Mouse (Mus musculus) heart, embryonic 15.5 days (tissue): ENCODE measurements around the gene Abca17. TPM values are rescaled to one million over a fixed set of nuclear protein-coding genes. Genes with fewer than 3 reads are reported as not detected.

ENCODE experiments used
- ATAC-seq: fragments of 200-750 bp; cut with Nextera tagmentation; replicated peaks from 2 replicates; pipeline ENCODE4 v1.8.0; 2017; ENCODE audit warnings: low read depth, moderate TSS enrichment; ENCODE audit not compliant: insufficient number of reproducible peaks, insufficient read depth, low FRiP score
- H3K27ac ChIP-seq: fragments of 300-500 bp; sonication (generic); 2 replicates; pipeline ENCODE4 v1.5.1; 2015; ENCODE audit warnings: mild to moderate bottlenecking, inconsistent platforms
- H3K27me3 ChIP-seq: fragments of 300-500 bp; sonication (generic); 2 replicates; pipeline ENCODE4 v1.6.1; 2015; ENCODE audit warnings: inconsistent platforms
- H3K36me3 ChIP-seq: fragments of 300-500 bp; sonication (generic); 2 replicates; pipeline ENCODE4 v1.6.1; 2015; ENCODE audit warnings: mild to moderate bottlenecking, inconsistent platforms
- H3K4me1 ChIP-seq: fragments of 300-500 bp; sonication (generic); replicated peaks from 2 replicates; pipeline ENCODE4 v1.6.1; 2015; ENCODE audit warnings: inconsistent platforms
- H3K4me2 ChIP-seq: fragments of 300-500 bp; sonication (generic); 2 replicates; pipeline ENCODE4 v1.6.1; 2015; ENCODE audit warnings: inconsistent platforms, mild to moderate bottlenecking, moderate library complexity
- H3K4me3 ChIP-seq: fragments of 300-500 bp; sonication (generic); 2 replicates; pipeline ENCODE4 v1.5.1; 2015; ENCODE audit warnings: mild to moderate bottlenecking, inconsistent platforms
- H3K9ac ChIP-seq: fragments of 300-500 bp; sonication (generic); 2 replicates; pipeline ENCODE4 v1.6.1; 2015; ENCODE audit warnings: mild to moderate bottlenecking, inconsistent platforms
- H3K9me3 ChIP-seq: fragments of 300-500 bp; sonication (generic); replicated peaks from 2 replicates; pipeline ENCODE4 v1.6.1; 2016; ENCODE audit warnings: inconsistent platforms
- WGBS: fragments of 180-500 bp; shearing (Covaris S2); methylation state at CpG from one replicate; pipeline ENCODE4 v1.1.7; 2015; ENCODE audit warnings: mixed read lengths; 5-methylcytosine and 5-hydroxymethylcytosine counted together
- polyA plus RNA-seq: library from polyadenylated mRNA; unstranded; fragments of >200 nt; fragmentation: Nextera tagmentation; extraction: Ambion mirVana; gene quantifications from 2 replicates; pipeline ENCODE4 v1.2.1, GENCODE M21; 2015

Gene Abca17
- 0.10 TPM in 1 of 2 replicates, not detected in the other for polyA plus RNA-seq

DNA sequence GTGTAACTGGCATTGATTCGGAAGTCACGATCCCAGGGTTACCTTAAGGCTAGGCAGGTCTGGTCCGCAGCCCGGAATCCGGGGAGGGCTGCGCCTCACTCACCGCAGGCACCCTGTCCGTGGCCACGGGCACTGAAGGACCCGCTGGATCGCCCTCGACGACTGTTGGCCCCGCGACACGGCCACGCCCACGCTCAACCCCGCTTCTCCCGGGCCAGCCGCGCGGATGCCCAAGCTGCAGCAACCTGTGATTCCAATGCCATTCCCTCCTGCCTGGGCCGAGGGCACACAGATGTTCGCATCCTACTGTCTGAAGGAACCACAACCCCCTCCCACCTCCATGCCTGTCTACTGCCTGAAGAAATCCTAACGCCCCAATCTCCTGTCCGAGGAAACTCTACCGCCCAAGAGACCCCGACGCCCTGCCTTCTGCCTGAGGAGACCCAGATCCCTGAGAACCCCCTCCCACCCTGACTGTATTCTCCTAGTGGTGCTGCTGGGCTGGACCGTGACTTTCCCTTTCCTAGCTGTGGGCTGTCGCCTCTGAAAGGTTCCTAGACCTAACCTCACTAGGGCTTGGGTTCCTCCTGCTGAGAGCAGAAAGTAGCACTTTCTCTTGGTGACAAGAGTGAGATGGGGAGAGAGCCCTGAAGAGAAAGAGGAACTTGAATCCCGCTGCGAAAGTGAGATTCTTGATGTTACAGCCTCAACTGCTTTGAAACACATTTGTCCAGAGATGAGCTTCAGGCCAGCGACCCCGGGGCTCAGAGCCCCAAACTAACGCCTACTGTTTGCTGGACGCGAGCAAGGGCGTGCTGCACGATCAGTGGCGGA is at the start of gene Abca17:
TSS of gene Abca17 (minus strand) at position 143 of the 834 bp plus-strand sequence.
- H3K27ac ChIP-seq, result peak within 1 kb of the TSS; percentile 38; the same call in 1 of the 2 replicates
- H3K9ac ChIP-seq, result peak within 1 kb of the TSS; percentile 70
- H3K9me3 ChIP-seq, result no peaks in the 10 kb centered on the region
- H3K36me3 ChIP-seq, result no peaks in the 10 kb centered on the region
- H3K4me2 ChIP-seq, result peak within 1 kb of the TSS; percentile 98
- peak within 1 kb of the TSS; percentile 71 for H3K4me3 ChIP-seq
- ATAC-seq, result no peak
- WGBS, result 4% methylated on average over 42 of the region's 42 CpGs
- H3K27me3 ChIP-seq, result peaks cover 22% of the 10 kb centered on the region
- H3K4me1 ChIP-seq, result peaks cover 16% of the 10 kb centered on the region

DNA sequence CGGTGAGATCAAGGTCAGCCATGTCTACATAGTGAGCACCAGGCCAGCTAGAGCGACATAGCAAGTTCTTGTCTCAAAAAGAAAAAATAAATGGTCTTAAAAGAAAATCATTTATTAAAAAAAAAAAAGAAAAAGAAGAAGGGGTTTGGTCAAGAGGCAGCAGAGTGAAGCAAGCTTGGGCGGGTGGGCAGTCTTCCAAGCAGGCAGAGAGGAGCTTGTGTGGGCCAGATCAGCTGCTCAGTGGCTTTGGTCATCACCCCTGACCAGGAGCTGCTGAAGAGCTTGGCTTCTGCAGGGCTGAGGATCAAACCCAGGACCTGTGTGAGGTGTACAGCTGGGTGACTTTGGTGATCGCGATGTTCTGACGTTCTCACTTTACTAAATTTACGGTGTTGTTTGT is 43.6 kb upstream of the Abca17 start:
- WGBS, result 81% methylated on average over 7 of the region's 7 CpGs
- H3K9ac ChIP-seq, result no peak overlapping the region
- no peak for ATAC-seq
- no peak overlapping the region for H3K27ac ChIP-seq
- no peaks in the 10 kb centered on the region for H3K27me3 ChIP-seq
- no peaks in the 10 kb centered on the region for H3K4me1 ChIP-seq
- no peak overlapping the region for H3K4me2 ChIP-seq
- no peak overlapping the region for H3K4me3 ChIP-seq
- H3K36me3 ChIP-seq, result peaks cover 5% of the 10 kb centered on the region
- H3K9me3 ChIP-seq, result no peaks in the 10 kb centered on the region

DNA sequence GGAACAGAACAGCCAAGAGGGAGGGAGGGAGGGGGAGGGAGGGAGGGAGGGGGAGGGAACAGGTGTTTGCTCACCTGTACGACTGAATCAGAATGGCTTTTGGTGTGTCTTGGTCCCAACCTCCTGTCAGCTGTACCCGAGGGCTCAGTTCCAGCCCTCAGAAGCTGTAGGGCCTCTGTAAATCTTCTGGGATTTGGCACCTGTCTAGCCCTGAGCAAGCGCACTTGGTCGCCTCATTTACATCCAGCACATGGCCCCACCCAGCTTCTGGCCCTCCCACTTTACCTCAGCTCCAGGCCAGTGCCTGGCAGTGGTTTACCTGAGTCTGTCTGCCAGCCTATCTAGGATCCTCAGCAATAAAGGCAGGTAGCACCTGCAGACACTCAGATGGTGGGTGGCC is 42.7 kb upstream of the Abca17 start:
- H3K9me3 ChIP-seq, result no peaks in the 10 kb centered on the region
- 40% methylated on average over 4 of the region's 4 CpGs for WGBS
- ATAC-seq, result no peak
- no peak overlapping the region for H3K9ac ChIP-seq
- H3K4me3 ChIP-seq, result no peak overlapping the region
- no peaks in the 10 kb centered on the region for H3K4me1 ChIP-seq
- no peak overlapping the region for H3K27ac ChIP-seq
- H3K4me2 ChIP-seq, result no peak overlapping the region
- no peaks in the 10 kb centered on the region for H3K27me3 ChIP-seq
- H3K36me3 ChIP-seq, result peaks cover 5% of the 10 kb centered on the region; the same call in 1 of the 2 replicates

DNA sequence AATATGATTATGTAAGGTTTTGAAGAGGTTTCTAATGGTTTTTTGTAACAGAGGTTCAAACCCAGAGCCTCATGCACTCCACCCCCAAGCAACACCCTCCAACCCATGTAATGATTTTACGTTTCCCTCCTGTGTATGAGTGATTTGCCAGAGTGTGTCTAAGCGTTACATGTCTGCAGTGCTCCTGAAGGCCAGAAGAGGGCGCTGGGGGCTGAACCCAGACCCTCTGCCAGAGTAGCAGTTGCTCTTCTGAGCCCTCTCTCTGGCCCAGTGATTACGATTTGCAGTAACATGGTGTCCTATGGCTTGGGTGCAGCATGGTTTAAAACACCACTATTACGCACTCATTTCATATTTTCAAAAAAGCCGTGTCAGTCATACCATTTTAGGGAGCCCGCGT is 40.3 kb upstream of the Abca17 start:
- Histone ChIP-seq H3K4me1 (no peaks in the 10 kb centered on the region), H3K36me3 (peaks cover 18% of the 10 kb centered on the region; the same call in 1 of the 2 replicates), H3K9me3 (no peaks in the 10 kb centered on the region), H3K4me2 (no peak overlapping the region), H3K27me3 (no peaks in the 10 kb centered on the region), H3K27ac (no peak overlapping the region), H3K4me3 (no peak overlapping the region), H3K9ac (no peak overlapping the region)
- WGBS, result 68% methylated on average over 8 of the region's 8 CpGs
- ATAC-seq, result no peak

DNA sequence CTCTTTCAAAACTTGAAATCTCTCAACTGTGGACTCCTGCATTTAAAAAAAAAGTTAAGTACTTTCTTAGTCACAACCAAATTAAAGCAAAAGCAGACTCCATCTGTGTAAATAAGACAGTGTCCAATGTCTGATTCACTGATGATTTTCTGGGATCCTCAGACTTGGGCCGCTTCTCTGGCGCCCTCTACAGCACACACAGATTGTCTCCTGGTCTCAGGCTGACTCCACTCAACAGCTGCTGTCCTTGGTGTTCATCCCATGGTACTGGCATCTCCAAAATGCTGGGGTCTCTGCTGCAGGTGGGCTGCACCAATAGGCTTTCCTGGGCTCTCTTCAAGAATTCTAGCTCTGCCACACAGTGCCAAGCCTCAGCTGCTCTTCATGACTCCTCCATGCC is 39.0 kb upstream of the Abca17 start:
- Histone ChIP-seq H3K4me2 (no peak overlapping the region), H3K4me1 (no peaks in the 10 kb centered on the region; the same call in 1 of the 2 replicates), H3K9ac (no peak overlapping the region), H3K9me3 (no peaks in the 10 kb centered on the region), H3K27ac (no peak overlapping the region), H3K27me3 (no peaks in the 10 kb centered on the region), H3K36me3 (peaks cover 18% of the 10 kb centered on the region; the same call in 1 of the 2 replicates), H3K4me3 (no peak overlapping the region)
- ATAC-seq, result no peak
- 3% methylated on average over 2 of the region's 2 CpGs for WGBS

DNA sequence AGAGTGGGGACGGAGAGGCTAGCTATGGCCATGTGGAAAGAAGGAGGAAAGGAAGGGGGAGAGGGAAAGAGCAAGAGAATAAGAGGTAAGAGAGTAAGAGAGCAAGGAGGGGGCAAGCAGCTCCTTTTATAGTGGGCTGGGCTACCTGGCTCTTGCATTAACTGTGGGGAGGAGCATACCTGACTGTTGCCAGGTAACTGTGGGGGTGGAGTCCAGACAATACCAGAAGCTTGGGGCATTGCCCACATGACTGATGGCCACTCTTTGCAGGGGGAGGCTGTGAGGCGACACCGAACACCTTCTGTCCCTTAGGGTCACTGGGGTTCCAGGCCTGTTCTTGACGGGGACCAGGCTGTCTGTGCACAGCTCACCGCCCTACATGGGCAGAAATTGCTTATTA is 37.8 kb upstream of the Abca17 start:
- H3K27me3 ChIP-seq, result no peaks in the 10 kb centered on the region
- H3K4me2 ChIP-seq, result no peak overlapping the region
- peaks cover 18% of the 10 kb centered on the region; the same call in 1 of the 2 replicates for H3K36me3 ChIP-seq
- no peak overlapping the region for H3K4me3 ChIP-seq
- no peaks in the 10 kb centered on the region for H3K9me3 ChIP-seq
- no peaks in the 10 kb centered on the region; the same call in 1 of the 2 replicates for H3K4me1 ChIP-seq
- H3K27ac ChIP-seq, result no peak overlapping the region
- no peak for ATAC-seq
- H3K9ac ChIP-seq, result no peak overlapping the region
- 84% methylated on average over 5 of the region's 5 CpGs for WGBS

DNA sequence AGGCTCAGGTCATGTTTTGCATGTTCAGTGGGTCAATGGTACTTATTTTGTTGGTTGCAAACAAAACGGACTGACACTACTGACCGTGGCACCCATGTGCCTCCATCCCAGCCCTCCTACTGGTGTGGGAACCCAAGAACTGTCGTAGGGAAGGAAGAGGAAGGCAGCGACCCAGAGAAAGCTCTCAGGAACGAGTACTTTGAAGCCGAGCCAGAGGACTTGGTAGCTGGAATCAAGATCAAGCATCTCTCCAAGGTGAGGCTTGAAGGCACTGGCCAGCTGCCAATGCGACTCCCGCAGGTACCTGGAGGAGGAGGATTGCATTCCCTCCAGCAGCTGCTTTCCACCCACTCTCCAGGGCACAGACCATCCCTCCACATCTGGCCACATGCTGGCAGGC is 32.9 kb upstream of the Abca17 start:
- Histone ChIP-seq H3K27me3 (no peaks in the 10 kb centered on the region), H3K4me2 (no peak overlapping the region), H3K4me1 (no peaks in the 10 kb centered on the region; the same call in 1 of the 2 replicates), H3K9ac (no peak overlapping the region), H3K9me3 (no peaks in the 10 kb centered on the region), H3K4me3 (no peak overlapping the region), H3K36me3 (peaks cover 16% of the 10 kb centered on the region; the same call in 1 of the 2 replicates), H3K27ac (no peak overlapping the region)
- no peak for ATAC-seq
- 78% methylated on average over 8 of the region's 8 CpGs for WGBS

DNA sequence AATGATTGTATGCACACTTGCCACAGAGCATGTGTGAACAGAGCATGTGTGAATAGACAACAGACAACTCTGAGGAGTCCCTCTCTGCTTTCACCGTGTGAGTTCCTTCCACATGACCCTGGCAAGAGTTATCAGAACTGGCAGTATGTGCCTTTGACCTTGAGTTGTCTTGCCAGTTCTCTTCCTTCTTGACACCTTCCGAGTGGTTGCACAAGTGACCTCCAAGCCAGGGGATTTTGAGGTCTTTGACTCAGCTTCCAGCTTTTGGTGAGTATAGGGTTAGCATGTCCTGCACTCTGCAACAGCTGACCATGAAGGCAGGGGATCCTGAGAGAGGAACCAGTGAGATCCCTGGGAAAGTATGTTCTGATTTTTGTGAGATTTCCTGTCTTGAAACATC is 27.6 kb upstream of the Abca17 start:
- 68% methylated on average over 2 of the region's 2 CpGs for WGBS
- no peak for ATAC-seq

DNA sequence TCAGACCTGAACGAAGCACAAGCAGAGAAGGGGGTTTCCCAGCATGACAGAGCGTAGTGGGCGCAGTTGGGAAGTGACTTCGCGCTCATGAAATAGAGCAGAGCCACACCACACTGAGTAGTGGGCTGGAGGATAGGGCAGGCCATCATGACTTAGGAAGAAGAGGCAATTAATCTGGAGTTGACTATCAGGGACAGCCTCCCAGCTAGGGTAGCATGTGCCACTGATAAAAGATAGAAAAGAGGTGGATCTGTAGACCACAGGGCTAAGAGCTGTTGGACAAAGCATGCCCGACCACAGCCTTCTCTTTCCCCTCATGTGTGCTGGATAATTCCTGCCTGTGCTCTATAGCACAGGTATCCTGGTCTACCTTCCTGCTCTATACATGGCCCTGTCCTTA is 25.0 kb upstream of the Abca17 start:
- H3K4me2 ChIP-seq, result no peak overlapping the region
- no peak overlapping the region for H3K27ac ChIP-seq
- WGBS, result 81% methylated on average over 6 of the region's 6 CpGs
- no peaks in the 10 kb centered on the region for H3K9me3 ChIP-seq
- peaks cover 11% of the 10 kb centered on the region for H3K36me3 ChIP-seq
- ATAC-seq, result no peak
- 0 out of 2 replicates have a peak, but pooled peaks cover 2% of the 10 kb centered on the region for H3K4me1 ChIP-seq
- no peak overlapping the region for H3K9ac ChIP-seq
- no peak overlapping the region for H3K4me3 ChIP-seq
- no peaks in the 10 kb centered on the region for H3K27me3 ChIP-seq

More for the DNA sequence above, 27.6 kb upstream of the Abca17 start:
- H3K4me3 ChIP-seq, result no peak overlapping the region
- H3K4me2 ChIP-seq, result no peak overlapping the region
- no peaks in the 10 kb centered on the region for H3K27me3 ChIP-seq
- H3K27ac ChIP-seq, result no peak overlapping the region
- no peak overlapping the region for H3K9ac ChIP-seq
- no peaks in the 10 kb centered on the region for H3K9me3 ChIP-seq
- H3K36me3 ChIP-seq, result peaks cover 11% of the 10 kb centered on the region
- H3K4me1 ChIP-seq, result 0 out of 2 replicates have a peak, but pooled peaks cover 2% of the 10 kb centered on the region

DNA sequence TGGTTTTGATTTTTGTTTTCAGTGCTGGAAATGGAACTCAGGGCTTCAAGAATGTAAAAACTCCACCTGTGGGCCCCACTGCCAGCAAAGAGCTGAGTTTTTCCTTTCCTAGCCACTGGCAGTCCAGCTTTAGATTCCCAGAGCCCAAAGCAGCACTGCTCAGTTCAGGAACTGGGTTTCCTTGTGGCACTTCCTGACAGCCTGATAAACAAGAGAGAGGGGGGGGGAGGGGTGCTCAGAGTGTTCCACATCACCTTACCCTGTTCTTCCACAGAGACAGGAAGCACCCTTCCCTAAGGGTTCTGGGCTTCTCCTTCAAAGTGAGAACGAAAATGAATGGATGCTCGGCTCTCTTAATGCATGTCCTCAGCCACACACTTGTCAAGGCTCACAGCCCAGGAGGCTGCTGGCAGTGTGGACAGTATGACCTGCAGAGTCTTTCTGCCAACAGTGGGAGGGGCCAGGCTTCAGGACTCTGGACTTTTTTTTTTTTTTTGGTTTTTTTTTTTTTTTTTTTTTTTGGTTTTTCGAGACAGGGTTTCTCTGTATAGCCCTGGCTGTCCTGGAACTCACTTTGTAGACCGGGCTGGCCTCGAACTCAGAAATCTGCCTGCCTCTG is 24.3 kb upstream of the Abca17 start:
- Histone ChIP-seq H3K36me3 (peaks cover 11% of the 10 kb centered on the region), H3K27ac (no peak overlapping the region), H3K9ac (no peak overlapping the region), H3K27me3 (no peaks in the 10 kb centered on the region), H3K4me2 (no peak overlapping the region), H3K9me3 (no peaks in the 10 kb centered on the region), H3K4me3 (no peak overlapping the region), H3K4me1 (0 out of 2 replicates have a peak, but pooled peaks cover 2% of the 10 kb centered on the region)
- ATAC-seq, result no peak
- 61% methylated on average over 5 of the region's 5 CpGs for WGBS

DNA sequence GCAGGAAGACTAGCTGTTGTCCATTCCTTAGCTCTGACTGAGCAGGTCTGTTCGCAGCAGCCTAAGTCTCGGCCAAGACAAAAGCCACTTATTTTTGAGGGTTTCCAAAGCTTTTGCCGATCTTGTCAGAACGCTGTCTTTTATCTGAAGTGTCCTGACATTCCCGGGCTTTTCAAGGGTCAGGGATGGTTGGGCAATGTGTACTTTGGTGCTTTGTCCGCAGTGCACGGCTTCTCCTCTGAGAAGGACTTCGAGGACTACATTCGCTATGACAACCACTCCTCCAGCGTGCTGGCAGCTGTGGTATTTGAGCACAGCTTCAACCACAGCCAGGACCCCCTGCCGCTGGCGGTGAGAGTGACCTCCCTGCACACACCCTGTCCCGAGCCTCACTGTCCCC is 15.0 kb upstream of the Abca17 start:
- Histone ChIP-seq H3K9ac (no peak overlapping the region), H3K4me1 (no peaks in the 10 kb centered on the region), H3K9me3 (no peaks in the 10 kb centered on the region), H3K27me3 (no peaks in the 10 kb centered on the region), H3K4me2 (no peak overlapping the region), H3K4me3 (no peak overlapping the region), H3K27ac (no peak overlapping the region), H3K36me3 (peaks cover 10% of the 10 kb centered on the region; the same call in 1 of the 2 replicates)
- no peak for ATAC-seq
- 53% methylated on average over 13 of the region's 13 CpGs for WGBS
